Mouse (Mus musculus) embryonic fibroblast, embryonic 13.5 days (primary cell): ENCODE measurements around the gene Gm4131.

Source experiments
- CTCF ChIP-seq: IDR thresholded peaks from 2 replicates; pipeline ENCODE4 v1.5.1; 2011; ENCODE audit warnings: mild to moderate bottlenecking, control low read depth, low read length, moderate library complexity, borderline replicate concordance; ENCODE audit not compliant: insufficient read depth
- POLR2A ChIP-seq: IDR thresholded peaks from 2 replicates; pipeline ENCODE4 v1.6.1; 2011; ENCODE audit warnings: low read depth, mild to moderate bottlenecking, control low read depth, low read length, moderate library complexity

DNA sequence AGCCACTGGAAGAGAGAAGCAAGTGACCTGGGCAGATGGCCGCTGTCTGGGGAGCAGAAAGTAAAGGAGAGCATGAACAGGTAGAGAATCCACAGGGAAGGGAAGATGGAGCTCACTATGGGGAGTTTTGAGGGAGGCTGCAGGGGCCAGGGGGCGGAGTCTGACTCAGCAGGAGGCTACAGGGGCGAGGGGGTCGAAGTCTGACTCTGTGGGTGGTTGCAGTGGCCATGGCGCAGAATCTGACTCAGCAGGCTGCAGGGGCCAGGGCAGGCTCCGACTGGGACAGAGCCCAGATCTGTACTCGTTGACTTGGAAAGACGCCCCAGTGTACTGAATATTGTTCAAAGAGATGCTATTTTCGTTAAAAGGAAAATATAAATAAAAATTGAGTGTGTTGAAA lies 101.8 kb downstream of the Gm4131 start:
- TF ChIP-seq CTCF: no peak
- no peak for TF ChIP-seq POLR2A
